Mouse (Mus musculus): ENCODE measurements around the gene Kdelr3.

Gene Kdelr3

DNA sequence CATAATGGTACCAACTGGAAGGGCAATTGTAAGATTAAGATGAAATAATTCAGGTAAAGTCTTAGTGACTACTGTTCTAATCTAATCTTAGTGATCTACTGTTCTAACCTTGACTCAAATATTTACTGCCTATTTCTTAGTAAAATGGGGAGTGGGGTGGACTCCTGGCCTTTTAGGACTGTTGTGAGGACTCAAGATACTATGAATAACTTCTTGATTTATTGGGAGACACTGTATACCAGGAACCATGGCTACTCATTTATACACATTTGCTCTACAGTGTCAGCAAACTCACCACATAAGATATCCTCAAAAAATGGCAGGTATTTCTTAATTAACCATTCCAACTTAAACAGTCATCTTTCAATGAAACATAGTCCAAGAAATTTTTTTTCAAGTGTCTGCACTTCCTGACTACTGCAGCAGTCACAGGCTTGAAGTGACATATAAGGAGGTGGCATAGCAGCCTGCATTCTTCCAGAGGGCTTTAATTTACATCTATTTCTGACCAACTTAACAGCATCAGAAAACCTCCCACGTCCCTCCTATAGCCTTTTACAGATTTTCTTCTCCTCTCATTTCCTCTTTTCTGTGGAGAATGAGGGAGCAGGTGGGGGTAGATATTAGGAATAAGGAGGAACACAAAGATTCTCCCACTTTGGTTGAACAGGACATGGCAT lies 59.5 kb downstream of the Kdelr3 start:
- no peak for DNase-seq

DNA sequence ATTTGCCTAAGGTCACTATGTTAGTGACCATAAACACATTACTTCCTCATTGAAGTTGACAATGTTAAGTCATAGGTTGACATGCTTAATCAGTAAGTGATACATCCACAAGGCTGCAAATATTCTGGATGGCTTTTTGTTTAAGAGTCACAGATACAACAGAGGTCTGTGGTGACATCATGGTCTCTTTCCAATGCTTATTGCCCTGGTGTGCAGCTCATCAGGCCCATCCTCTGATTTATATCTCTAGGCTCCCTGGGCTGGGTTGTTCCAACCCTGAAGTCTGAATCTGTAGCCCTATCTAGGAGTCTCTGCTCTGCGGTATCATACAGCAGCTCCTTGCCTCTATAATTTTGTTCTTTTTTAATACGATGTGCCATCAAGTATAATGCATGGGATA lies 60.7 kb downstream of the Kdelr3 start:
- DNase-seq = no peak

All from B cell, adult 2 months (primary cell).